Mouse (Mus musculus): ENCODE measurements at regions not wholly inside any gene's neighbourhood (a gene's known extent, or its start where the extent isn't known, plus 50 kb on each side); places are given as distances from the start of the nearest gene placed in this dataset.
"Not testable (repeated sequence)": the region's sequence is repeated elsewhere in the genome, so short reads cannot be mapped to it uniquely, and the experiment has no call there.

DNA sequence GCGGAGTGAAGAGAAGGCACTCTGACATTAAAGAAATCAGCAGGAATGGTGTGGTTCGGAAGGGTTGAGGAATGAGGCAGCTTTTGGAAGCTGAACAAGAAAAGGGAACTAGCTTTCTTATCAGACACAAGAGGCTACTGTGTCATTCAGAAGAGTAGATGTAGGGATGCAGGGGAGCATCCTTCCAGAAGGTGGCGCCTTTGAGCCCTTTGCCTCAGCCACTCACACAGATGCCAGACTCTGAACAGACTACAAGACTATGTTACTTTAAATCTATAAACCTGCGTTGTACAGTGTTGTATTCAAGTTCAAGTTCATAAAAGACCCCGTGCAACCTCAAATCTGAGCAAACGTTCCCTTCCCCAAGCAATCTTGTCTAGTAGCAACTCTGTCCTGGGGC is 128.9 kb downstream of the Kap start:
- DNase-seq (ENCODE audit: low read depth): not testable (repeated sequence)

DNA sequence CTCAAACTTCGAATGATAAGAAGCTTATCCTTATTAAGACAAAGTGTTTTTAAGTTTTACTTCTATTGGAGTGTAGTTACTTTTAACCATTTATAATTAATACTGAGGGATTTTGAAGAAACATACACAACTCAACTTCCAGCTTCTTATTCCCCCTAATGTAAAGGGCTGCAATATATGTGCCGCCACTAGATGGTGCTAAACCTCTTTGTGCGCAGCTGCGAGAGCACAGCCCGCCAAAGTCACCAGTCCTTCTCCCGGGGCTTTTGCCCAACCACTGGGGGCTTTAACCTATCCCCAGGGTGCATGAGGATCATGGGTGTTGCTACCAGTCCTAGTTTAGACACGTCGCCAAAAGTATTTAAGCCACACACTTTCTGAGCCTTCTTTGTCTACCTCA is 146.8 kb downstream of the Kap start:
- peak; percentile 54; the same call in 1 of the 2 replicates for TF ChIP-seq CTCF (IDR thresholded peaks at IDR 0.05; ENCODE audit: borderline replicate concordance, extremely low read depth, insufficient read depth, insufficient read length)
- DNase-seq (ENCODE audit: low read depth): peak; percentile 27

DNA sequence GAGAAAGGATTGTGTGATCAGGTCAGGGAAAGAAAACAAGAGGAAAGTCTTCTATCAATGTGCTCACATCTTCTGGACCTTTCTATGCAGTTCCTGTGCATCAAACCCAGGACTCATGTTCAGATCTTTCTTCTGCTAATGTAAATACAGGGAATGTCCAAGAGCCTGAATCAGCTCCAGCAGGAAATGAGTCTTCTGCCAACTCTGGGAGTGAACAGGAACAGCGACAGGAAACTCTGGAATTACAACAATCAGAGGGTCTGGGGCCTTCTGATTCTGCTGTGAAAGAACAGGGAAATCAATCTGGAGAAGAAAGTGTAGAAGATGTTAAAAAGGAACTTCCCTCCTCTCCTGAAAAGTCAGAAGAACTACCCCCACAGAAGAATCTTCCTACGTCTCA is 151.9 kb downstream of the Kap start:
- no peak for DNase-seq (ENCODE audit: low read depth)
- TF ChIP-seq POLR2A (IDR thresholded peaks at IDR 0.05; ENCODE audit: borderline replicate concordance, extremely low read depth, insufficient read depth, insufficient read length, poor library complexity, severe bottlenecking) (no peak), CTCF (IDR thresholded peaks at IDR 0.05; ENCODE audit: borderline replicate concordance, extremely low read depth, insufficient read depth, insufficient read length) (no peak)
